Mouse (Mus musculus): ENCODE data around the gene Txnip. TPM values are rescaled to one million over a fixed set of nuclear protein-coding genes. Genes with fewer than 3 reads are reported as not detected.

Txnip gene
- total RNA-seq, 2 experiments from 2014 or later = 357 to 411 TPM

DNA sequence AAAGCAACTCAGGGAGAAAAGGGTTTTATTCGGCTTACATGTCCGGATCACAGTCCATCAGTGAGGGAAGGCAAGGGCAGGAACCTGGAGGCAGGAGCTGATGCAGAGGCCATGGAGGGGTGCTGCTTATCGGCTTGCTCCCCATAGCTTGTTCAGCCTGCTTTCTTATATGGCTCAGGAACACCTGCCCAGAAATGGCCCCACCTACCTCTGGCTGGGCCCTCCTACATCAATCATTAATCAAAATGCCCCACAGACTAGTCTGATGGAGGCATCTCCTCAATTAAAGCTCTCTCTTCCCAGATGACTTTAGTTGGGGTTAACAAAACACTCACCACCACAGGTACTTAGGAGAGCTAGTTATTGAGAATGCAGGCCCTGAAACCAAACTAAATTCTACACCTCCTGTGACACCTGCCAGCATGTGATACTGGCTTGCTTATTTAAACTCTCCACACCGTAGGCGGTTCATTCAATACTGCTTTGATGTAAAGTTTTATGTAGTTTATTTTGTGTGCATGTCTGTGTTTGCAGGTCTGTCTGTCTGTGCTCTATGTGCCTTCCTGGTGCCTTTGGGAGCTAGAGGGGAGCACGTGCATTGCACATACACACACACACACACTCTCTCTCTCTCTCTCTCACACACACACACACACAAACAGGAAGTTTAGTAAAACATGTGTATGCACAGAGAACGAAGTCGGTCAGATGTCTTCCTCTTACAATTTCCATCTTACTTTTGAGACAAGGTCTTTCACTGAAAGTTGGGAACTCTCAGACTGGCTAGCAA lies 9.1 kb downstream of the Txnip start:
- no peak for ATAC-seq (ENCODE audit: poor library complexity, severe bottlenecking)

DNA sequence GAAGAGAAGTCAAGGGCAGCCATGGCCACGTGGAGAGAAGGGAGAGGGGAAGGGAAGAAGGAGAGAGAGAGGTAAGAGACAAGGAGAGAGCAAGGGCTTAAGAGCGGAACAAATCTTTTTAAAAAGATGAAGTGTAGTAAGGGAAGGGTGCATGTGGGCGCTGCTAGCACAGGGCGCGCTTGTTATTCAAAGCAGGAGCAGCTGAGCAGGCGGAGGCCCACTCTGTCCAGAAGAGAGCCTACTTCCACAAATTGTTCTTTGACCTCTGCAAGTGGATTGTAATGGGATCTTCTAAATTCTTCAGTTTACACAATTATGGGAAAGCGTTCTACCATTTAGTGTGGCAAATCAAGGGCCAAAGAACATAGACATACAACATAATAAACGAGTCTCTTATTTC lies 10.8 kb downstream of the Txnip start:
- no peak for ATAC-seq (ENCODE audit: poor library complexity, severe bottlenecking)

DNA sequence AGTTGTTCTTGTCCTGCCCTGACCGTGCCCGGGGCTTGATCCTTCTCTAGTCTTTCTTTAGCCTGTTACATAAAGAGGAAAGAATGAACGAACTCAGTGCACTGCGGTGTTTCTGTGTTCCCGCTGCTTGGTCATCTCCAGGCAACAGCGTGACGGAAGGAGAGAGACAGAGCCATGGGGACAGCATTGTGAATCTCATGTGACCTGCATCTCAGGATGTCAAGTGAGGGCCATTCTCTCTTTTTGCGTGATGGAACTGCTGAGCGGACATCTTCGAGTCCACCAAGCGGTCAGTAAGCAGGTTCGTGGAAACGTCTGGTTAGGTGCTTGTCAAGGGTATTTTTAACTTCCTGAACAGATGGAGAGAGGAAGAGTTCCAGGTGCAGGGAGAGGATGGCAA lies 11.7 kb downstream of the Txnip start:
- ATAC-seq (ENCODE audit: poor library complexity, severe bottlenecking) = no peak

DNA sequence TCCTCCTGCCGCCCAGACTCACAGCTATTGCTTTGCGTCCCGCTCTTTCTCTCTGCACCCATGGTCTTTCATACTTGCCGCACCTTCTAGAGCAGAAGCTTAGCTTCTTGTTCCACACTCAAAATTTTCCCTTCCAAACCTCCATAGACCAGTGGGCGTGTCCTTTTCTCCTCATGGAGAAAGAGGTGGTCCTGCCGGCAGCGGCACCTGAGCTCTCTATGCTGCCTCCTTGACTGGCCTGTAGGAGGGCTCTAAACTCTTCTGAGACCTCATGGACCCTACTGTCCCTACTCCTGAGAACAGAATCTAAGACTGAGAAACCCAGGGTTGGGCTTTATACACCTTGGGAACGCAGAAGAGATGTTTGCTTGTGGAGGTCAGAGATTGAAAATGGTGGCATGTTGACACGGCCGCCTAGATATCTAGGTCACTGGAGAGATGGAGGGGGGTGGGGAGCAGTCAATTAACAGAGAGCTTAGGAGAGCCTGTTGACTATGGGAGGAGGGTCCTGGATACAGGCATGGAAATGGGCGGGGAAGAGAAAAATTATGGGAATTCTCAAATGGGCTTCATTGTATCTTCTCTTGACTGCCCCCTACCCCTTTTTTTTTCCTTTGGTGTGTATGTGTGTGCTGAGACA lies 12.3 kb downstream of the Txnip start:
- ATAC-seq (ENCODE audit: poor library complexity, severe bottlenecking) = no peak

DNA sequence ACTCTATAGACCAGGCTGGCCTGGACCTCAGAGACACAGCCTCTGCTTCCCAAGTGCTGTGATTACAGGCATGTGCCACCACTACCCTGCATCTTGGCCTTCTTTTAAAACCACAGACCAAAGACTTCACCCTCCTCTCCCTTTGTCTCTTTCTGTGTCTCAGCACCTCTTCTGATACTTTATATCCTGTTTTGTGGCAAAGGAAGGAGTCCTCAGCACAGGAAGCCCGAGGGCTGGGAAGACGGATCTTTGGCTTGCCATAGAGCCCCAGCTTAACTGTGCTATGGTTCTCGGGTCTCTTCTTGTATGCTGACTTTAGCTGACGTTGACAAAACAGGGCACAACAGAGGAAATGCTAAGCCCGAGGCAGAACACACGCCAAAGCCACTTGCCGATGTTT lies 12.9 kb downstream of the Txnip start:
- ATAC-seq (ENCODE audit: poor library complexity, severe bottlenecking) = no peak

DNA sequence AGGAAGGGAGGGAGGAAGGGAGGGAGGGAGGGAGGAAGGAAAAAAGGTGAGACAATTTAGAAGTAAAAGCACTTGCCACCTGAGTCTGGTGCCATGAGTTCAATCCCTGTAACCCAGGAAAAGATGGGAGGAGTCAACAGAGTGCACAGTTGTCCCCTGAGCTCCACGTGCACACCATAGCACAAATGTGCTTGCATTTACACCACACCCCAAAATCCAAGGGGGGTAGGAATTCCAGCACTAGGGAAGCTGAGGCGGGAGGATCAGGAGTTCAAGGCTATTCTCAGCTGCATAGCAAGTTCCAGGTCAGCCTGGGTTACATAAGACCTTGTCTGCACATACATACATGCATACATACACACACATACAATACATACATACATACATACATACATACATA lies 13.6 kb downstream of the Txnip start:
- ATAC-seq (ENCODE audit: poor library complexity, severe bottlenecking) = no peak

DNA sequence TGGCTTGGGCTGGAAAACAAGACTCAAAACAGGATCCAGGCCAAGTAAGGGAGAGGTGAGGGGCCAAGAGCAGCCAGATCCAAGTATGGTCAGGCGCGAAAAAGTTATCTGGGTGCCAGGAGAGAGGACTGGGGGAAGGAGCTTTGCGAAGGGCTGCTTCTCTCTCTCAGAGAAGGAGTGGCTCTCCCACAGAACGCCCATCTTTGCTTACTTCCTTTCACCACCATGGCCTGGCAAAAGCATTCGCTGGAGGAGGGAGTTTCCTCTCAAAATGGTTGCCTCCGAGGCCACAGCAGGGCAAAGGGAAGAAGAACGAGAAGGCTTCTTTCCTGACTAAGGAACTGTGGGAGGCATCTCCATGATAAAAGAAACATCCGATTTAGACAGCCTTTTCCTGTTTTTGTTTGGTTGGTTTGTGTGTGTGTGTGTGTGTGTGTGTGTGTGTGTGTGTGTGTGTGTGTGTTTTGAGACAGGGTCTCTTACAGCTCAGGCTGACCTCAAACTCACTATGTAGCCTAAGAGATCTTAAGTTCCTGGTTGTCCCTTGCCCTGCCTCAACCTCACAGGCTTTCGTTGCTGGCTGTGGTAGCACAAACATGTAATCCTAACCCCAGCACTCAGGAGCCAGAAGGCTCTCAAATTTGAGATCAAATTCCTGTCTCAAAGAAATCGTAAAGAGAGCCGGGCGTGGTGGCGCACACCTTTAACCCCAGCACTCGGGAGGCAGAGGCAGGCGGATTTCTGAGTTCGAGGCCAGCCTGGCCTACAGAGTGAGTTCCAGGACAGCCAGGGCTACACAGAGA lies 14.3 kb downstream of the Txnip start:
- peak; percentile 35 for ATAC-seq (ENCODE audit: poor library complexity, severe bottlenecking)

DNA sequence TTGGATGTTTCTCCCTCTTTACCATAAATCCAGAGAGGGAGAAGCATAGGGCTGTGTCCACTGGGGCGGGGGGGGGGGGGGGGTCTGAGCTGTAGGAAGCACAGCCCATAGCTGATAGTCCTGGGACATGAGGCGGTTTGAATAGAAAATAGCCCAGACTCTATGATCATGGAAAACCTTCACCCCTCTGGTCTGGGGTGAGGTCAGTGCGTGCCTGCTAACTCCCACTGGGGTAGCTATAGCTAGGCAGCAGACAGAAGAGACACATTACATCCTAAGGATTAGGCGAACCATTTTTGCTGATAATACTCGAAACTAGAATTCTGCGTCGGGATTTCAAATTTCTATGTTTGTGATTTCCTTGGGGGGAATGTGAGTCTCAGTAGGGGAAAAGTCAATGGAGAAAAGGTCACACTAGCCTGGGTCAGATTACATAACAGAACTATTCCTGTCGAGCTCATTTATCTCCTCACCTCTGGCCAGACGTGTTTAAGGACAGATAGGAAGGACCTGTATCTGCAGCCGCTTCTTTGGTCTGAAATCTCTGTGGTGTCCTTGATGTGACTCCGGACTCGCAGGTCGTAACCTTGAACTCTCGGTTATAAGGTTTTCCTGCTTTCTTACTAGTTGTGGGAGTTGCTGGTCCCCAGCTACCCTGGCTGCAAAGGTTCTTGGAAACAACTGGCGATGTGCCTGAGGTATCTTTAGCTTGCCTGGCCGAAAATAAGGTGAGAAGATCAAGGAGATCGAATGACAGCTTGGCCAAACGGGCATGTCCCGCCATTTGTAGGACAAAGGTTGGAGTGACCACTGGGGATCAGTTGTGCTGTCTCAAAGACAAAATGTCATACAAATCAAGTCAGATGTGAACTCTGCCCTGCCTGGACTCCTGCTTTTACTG lies 16.1 kb downstream of the Txnip start:
- ATAC-seq (ENCODE audit: poor library complexity, severe bottlenecking) = no peak

DNA sequence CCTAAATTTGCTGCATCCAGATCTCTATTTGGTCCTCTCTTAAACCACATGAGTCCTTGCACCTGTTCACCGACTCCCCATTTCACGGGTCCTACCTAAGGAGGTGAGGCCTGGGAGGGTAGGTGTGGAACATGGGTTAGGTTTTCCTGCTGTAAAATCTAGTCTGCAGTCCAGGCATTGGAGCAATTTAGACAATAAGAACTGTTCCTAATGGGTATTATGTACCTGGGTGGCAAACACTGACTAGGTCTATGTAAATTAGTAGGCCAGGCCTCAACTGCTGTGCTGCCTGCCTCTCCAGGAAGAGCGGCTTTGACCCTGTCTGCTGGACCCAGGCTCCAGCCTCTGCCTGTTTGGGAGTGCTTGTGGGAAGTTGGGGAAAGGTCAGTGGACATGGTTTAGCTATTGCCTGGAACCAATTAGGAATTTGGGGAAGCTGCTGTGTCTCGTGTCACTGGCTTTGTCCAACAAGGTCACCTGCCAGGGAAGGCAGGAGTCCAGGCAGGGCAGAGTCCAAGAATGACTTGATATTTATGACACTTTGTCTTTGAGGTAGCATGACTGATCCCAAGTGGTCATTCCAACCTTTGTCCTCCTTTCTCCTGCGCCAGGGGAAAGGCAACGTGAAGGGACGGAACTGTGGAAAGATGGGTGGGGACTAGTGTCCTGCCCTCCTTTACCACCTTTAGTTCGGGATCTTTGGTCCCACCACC lies 17.7 kb downstream of the Txnip start:
- ATAC-seq (ENCODE audit: poor library complexity, severe bottlenecking) = no peak

DNA sequence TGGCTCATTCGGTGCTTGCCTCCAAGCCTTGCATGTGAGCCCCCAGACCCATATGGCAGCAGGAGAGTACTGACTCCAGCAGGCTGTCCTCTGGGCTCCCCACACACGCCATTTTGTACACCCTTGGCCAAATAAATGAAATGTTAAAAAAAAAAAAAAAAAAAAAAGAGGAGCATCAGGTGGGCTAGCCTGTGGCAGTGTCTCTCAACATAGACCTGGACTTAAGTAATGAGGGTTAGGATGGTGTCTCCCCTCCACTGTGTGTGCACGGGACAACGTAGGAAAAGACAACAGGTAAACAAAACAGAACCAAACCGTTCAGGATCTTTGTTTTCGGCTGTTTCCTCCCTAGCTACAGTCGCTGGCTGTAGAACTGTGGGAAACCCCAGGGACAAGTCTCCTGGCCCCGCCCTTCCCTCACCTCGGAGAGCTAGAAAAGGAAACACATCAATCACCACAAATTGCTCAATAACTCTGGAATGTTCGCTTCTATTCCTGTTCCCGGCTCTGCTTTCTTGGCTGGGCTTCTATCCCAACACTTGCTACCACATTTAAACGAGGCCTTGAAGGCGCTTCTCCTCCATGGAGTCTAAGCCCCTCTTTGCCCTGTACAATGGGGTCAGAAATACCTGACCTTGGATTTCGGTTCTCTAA lies 18.4 kb downstream of the Txnip start:
- ATAC-seq (ENCODE audit: poor library complexity, severe bottlenecking) = no peak

DNA sequence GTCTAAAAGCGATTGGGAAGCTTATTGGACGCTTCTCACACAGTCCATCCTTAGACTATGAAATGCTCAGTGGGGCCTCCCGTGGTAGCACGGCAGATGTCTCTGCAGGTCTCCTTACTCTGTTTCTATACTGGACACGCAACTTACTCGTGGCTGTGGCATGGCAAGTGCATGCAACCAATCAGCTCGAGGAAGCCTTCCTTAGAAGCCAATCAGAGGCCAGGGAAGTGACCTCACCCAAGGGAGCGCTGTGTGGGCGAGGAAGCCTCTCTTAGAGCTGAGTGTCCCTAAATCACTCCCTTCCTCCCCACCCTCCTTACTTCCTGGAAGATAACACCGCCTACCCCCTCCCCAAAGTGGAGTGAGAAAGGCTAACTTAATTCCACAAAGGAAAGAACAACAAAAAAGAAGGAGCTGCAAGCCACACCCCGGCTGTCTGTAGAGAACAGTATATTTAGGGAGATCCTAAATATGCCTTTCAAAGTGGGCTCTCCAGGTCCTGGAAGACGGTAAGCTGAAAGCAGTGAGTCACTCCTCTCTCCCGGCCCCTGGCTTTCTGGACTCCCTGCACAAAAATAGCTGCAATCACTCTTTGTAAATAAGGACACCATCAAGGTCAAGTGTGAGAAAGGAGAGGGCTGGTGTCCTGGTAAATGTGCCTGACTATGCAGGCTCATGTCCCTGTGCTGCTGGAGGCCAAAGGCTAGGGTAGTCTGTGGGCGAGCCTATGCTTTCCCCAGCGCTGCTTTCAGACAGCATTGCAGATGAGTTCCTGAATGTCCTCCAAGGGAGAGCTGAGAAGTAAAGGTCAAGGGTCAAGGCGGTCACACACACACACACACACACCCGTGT lies 19.2 kb downstream of the Txnip start, which contains the start of gene Gm16253:
Gene Gm16253 (plus strand): TSS at position 295 of the 852 bp plus-strand sequence.
- peak; percentile 87 for ATAC-seq (ENCODE audit: poor library complexity, severe bottlenecking)

DNA sequence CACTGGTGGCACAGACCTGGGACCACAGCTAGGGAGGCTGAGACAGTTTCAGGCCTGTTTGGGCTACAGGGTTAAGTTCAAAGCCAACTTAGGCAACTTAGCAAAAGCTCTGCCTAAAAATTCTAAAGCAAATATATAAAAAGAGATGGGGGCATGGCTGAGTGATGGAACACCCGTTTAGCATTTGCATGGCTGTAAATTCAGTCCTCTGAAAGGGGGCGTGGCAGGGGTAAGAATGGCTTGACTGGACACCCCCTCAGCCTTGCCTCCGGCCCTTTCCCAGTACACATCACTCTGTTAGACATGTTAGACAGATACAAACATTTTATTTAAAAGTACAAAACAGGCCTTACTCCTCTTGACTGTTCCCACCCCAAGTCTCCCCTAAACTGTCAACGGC lies 19.8 kb downstream of the Txnip start:
- ATAC-seq (ENCODE audit: poor library complexity, severe bottlenecking) = no peak

DNA sequence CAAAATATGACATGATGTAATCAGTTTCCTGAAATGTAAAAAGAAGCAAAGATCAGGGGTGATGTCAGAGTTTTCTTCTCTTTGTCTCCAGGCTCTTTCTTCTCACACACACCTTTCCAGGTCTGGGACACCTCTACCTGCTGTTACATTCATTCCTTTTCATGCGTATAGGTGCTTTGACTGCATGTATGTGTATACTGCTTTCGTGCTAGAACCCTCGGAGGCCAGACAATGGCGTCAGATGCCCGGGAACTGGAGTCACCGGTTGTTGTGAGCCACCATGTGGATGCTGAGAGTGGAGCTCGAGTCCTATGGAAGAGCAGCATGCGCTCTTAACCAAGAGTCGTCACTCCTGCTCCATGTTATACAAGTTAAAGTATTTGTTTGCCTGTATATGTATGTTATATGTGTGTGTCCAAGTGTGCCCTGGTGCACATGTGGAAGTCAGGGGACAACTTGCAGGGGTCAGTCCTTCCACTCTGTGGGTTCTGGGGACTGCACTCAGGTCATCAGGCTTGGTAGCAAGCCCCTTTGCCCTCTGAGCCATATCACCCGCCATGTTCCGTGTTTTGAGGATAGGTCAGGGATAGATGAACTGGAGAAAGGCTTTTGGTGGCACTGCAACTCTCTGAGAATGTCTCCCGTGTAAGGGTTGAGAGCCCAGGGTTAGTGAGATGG lies 20.9 kb downstream of the Txnip start:
- no peak for ATAC-seq (ENCODE audit: poor library complexity, severe bottlenecking)

DNA sequence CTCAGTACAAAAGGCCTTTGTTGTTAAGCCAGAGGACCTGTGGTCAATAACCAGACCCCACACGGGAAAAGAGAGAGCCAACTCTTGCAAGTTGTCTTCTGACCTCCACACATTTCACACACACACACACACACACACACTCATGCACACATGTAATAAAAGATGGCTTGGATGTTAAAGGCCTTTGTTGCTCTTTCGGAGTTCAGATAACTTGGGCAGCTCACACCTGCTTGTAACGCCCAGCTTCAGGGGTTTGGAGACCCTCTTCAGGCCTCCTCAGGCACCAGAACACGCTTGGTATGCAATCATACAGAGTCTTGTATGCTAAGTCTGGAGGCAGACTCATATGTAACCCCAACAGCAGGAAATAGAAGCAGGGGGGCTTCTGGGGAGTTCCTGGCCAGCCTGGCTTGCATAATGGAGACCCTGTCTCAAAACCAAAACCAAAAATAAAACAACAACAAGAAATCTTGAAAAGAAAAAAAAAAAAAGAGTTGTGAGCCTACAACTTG lies 21.5 kb downstream of the Txnip start:
- ATAC-seq (ENCODE audit: poor library complexity, severe bottlenecking) = no peak

DNA sequence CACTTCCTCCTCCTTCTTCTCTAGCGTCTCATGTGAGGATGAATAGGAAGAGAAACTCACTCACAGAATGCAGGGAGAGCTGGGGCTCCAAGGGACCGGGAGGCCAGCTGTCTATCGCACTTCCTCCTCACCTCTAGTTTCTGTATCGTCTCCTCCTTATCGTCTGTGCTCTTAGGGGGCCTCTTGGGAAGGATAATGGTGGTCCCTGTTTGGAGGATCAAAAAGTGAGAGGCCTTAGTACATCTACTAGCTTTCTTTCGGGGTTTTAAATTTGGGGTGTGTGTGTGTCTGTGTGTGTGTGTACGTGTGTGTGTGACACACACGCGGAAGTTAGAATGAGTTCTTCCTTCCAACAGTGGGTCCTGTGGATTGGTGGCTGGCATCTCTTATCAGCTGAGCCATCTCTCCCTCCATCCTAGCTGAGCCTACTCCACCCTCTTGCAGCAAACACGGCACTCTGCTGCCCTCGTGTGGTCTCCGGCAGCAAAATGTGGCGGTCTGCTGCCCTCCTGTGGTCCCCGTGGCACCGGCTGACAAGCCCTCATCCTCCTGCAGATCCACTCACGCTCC lies 22.2 kb downstream of the Txnip start:
- peak; percentile 87 for ATAC-seq (ENCODE audit: poor library complexity, severe bottlenecking)

DNA sequence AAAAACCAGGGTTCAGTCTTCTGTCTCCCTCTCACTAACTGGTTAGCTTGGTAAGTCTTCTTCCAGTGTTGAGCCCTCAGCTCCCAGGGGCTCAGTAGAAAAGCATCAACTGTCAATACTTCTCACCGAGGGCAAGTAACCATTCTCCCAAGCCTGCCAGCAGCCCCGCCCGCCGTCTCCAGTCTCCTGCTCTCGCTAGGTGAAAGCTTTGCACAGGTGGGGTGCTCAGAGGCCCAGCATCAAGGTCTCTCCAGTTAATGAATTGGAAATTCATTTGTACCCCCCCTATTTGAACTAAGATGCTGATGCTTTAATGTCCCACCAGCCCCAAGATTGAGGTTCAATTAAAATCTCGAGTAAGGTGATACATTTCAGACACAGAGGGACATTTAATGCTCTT lies 23.4 kb downstream of the Txnip start:
- ATAC-seq (ENCODE audit: poor library complexity, severe bottlenecking) = no peak

DNA sequence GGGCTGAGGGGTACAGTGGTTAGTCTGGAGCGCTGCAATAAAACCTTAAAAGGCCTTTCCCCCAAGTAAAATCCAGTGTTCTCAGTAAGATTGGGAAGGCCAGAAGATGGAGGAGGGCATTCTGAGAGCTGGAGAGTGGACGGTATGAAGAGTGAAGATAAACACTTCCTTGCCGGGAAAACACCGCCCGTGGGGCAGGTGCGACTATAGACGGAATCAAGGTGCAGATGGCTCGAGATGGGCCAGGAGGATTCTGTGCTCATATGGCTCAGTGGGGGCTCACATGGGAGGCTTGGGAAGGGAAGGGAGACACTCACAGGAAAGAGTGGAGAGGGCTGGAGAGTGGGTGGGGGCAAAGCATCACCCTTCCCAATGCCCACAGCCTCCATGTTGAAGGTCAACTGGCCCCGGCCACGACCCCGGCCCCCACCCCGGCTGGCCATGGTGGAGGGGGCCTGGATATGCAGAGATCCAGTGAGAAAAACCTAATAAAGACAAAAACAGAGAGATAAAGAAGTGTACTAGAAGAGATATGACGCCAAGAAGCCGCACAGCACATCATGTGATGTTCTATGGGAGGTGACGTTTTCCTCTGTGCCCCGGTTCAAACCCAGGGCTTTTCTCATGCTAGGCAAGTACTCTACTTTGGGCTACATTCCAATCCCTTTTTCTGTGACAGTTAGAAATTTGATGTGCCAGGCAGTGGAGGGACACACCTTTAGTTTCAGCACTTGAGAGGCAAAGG lies 24.2 kb downstream of the Txnip start:
- ATAC-seq (ENCODE audit: poor library complexity, severe bottlenecking) = no peak

Data from megakaryocyte, adult 5-6 weeks (primary cell).